Mouse (Mus musculus): ENCODE results near the gene Tstd1.

Tstd1 gene

GRCm38 (mm10) chr1:171454926-171455325 lies 36.3 kb downstream of the Tstd1 start:
- no peak for DNase-seq (ENCODE audit: low spot score)

- no peak for DNase-seq (ENCODE audit: low spot score)
These were observed 38.9 kb downstream of the Tstd1 start for GRCm38 (mm10) chr1:171457568-171457967.

- DNase-seq (ENCODE audit: low spot score): no peak
These were observed 41.1 kb downstream of the Tstd1 start for GRCm38 (mm10) chr1:171459791-171460190.

GRCm38 (mm10) chr1:171460551-171461503 lies 42.2 kb downstream of the Tstd1 start:
- no peak for DNase-seq (ENCODE audit: low spot score)

GRCm38 (mm10) chr1:171463133-171463532 lies 44.5 kb downstream of the Tstd1 start:
- no peak for DNase-seq (ENCODE audit: low spot score)

- DNase-seq (ENCODE audit: low spot score): no peak
These were observed 47.2 kb downstream of the Tstd1 start for GRCm38 (mm10) chr1:171465749-171466412.

- no peak for DNase-seq (ENCODE audit: low spot score)
These were observed 47.9 kb downstream of the Tstd1 start for GRCm38 (mm10) chr1:171466565-171466964.

GRCm38 (mm10) chr1:171469678-171470077 lies 51.0 kb downstream of the Tstd1 start:
- DNase-seq (ENCODE audit: low spot score): no peak

Data from c-Kit-positive CD71-positive TER-119-positive erythroid progenitor cells, embryonic 14.5 days (primary cell).